Mouse (Mus musculus): ENCODE measurements around the gene Ppp1ca.

The Ppp1ca gene

DNA sequence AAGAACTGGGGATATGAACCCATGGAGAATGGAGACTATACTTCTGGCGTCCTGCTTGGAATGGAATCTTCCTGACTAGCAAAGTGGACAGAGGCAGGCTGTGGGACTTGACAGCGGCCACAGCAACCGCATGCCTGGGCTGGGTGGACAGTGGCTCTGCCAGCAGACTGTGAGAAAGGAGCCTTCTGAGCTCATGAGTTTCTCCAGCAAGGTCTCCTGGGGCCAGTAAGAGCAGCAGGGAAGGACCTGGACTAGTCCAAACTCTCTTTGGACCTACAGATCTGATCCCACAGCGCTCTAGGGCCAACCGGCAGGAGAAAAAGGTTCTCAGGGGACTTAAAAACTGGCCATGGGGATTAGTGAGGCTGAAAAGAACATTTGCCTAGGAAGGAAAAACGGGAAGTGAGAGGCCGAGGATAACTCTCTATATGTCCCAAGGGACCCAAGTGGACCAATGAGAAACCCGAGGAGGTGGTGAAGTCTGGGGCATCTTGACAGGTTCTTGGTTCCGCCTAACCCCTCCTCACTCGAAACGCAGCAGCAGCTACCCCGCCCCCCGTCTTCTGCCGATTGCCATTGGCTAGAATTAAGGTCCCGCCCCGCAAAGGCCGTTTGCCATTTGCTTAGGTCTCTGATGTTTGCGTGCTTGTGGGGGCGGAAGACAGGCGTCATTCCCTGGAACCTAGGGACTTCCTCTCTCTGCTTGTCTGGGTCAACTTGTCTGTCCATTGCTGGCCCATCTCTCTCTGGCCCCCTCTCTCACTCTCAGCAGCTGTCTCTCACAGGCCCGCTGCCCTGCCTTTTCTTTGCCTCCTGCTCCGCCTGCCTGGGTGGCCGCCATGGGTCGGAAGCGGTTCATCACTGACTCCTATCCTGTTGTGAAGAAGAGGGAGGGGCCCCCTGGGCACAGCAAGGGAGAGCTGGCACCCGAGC, 39.7 kb downstream of the Ppp1ca start, which contains the start of gene Pold4:
Gene Pold4 (plus strand): TSS at position 647 of the 933 bp plus-strand sequence.
- DNase-seq (ENCODE audit: low read depth, low spot score): peak; percentile 68

GRCm38 (mm10) chr19:4232186-4232572, 40.3 kb downstream of the Ppp1ca start:
- no peak for DNase-seq (ENCODE audit: low read depth, low spot score)

- no peak for DNase-seq (ENCODE audit: low read depth, low spot score)
Observed at GRCm38 (mm10) chr19:4232651-4233050, 40.8 kb downstream of the Ppp1ca start.

- no peak for DNase-seq (ENCODE audit: low read depth, low spot score)
Observed at GRCm38 (mm10) chr19:4234548-4234947, 42.7 kb downstream of the Ppp1ca start.

DNA sequence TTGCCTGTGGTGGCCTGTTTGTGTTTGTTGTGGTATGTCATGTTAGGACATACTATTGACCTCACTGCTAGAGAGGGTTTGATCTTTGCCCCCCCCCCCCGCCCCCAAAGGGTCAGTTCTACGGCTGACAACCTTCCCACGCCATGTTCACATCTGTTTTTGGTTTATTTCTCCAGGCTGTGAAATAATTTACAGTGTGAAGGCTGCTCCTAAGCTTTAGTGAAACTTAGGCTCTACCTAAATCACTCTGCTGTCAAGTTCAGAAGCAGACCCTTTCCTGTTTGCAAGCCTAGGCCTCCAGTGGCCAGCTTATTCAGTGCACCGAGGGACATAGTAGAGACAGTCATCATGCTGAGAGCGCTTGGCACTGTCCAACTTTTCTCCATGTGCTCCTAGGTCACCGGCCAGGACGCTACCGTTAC, 48.4 kb downstream of the Ppp1ca start:
- DNase-seq (ENCODE audit: low read depth, low spot score): no peak

- no peak for DNase-seq (ENCODE audit: low read depth, low spot score)
Observed at GRCm38 (mm10) chr19:4242416-4242815, 50.6 kb downstream of the Ppp1ca start.

- DNase-seq (ENCODE audit: low read depth, low spot score): no peak
Observed at GRCm38 (mm10) chr19:4244775-4245174, 52.9 kb downstream of the Ppp1ca start.

Data from retina, adult 2 months (tissue).